Mouse (Mus musculus) CH12.LX (cell line): ENCODE results near the gene Snx11.

Source experiments
- BHLHE40 ChIP-seq: IDR thresholded peaks from 2 replicates; pipeline ENCODE4 v1.6.1; 2011; ENCODE audit warnings: mild to moderate bottlenecking, low read depth, low read length, improper control_type of control experiment
- CTCF ChIP-seq, 2 experiments: IDR thresholded peaks in 1 of 2; conservative IDR thresholded peaks in 1 of 2; 2 replicates each; pipeline ENCODE4 v1.5.1; 2011 to 2012; ENCODE audit warnings: low read depth in 2 of 2, low read length in 2 of 2, improper control_type of control experiment in 1 of 2, inconsistent platforms in 1 of 2, mild to moderate bottlenecking in 1 of 2, moderate library complexity in 1 of 2
- MAZ ChIP-seq: IDR thresholded peaks from 2 replicates; pipeline ENCODE4 v1.6.1; 2012; ENCODE audit warnings: low read depth, mild to moderate bottlenecking, inconsistent platforms, low read length, improper control_type of control experiment, moderate library complexity
- MEF2A ChIP-seq: IDR thresholded peaks from 2 replicates; pipeline ENCODE4 v1.6.1; 2014; ENCODE audit warnings: low read depth, mild to moderate bottlenecking, inconsistent platforms, low read length, improper control_type of control experiment, borderline replicate concordance
- POLR2A ChIP-seq: IDR thresholded peaks from 2 replicates; pipeline ENCODE4 v1.6.1; 2011; ENCODE audit warnings: low read depth, mild to moderate bottlenecking, improper control_type of control experiment, low read length
- TCF12 ChIP-seq: IDR thresholded peaks from 2 replicates; pipeline ENCODE4 v1.6.1; 2014; ENCODE audit warnings: low read depth, mild to moderate bottlenecking, inconsistent platforms, low read length, improper control_type of control experiment
- ZKSCAN1 ChIP-seq: IDR thresholded peaks from 2 replicates; pipeline ENCODE4 v1.6.1; 2012; ENCODE audit warnings: low read depth, inconsistent platforms, low read length, improper control_type of control experiment, borderline replicate concordance

- TF ChIP-seq MEF2A (no peak), CTCF (conservative IDR thresholded peaks at IDR 0.05 in 1 of 2, IDR thresholded peaks at IDR 0.05 in 1 of 2; ENCODE audit: low read depth in 2 of 2, low read length in 2 of 2) (no peak), TCF12 (no peak), BHLHE40 (no peak), POLR2A (no peak), MAZ (no peak), ZKSCAN1 (no peak)
Measured at GRCm38 (mm10) chr11:96730327-96730726, 47.0 kb downstream of the Snx11 start.
